Mouse (Mus musculus) limb, embryonic 14.5 days (tissue): ENCODE measurements around the gene Tbc1d8b. TPM values are rescaled to one million over a fixed set of nuclear protein-coding genes. Genes with fewer than 3 reads are reported as not detected.

ENCODE experiments used
- ATAC-seq: fragments of 200-750 bp; cut with Nextera tagmentation; 2 replicates; pipeline ENCODE4 v1.8.0; 2017; ENCODE audit warnings: low read depth, moderate number of reproducible peaks, moderate TSS enrichment; ENCODE audit not compliant: low FRiP score
- DNase-seq: peaks from one replicate; pipeline ENCODE4 v3.0.0-alpha.2; 2015; ENCODE audit warnings: low spot score
- H3K27ac ChIP-seq: fragments of 300-500 bp; sonication (generic); replicated peaks from 2 replicates; pipeline ENCODE4 v1.5.1; 2014; ENCODE audit warnings: low read depth, mild to moderate bottlenecking, low read length, moderate library complexity, mixed read lengths
- H3K27me3 ChIP-seq: fragments of 300-500 bp; sonication (generic); 2 replicates; pipeline ENCODE4 v1.6.1; 2014; ENCODE audit warnings: low read length, mixed read lengths; ENCODE audit not compliant: control insufficient read depth, insufficient read depth
- H3K36me3 ChIP-seq: fragments of 300-500 bp; sonication (generic); 2 replicates; pipeline ENCODE4 v1.6.1; 2014; ENCODE audit warnings: mild to moderate bottlenecking, low read length, moderate library complexity, mixed read lengths; ENCODE audit not compliant: control insufficient read depth, insufficient read depth
- H3K4me1 ChIP-seq: fragments of 300-500 bp; sonication (generic); 2 replicates; pipeline ENCODE4 v1.6.1; 2014; ENCODE audit warnings: antibody characterized with exemption, low read length, mixed read lengths; ENCODE audit not compliant: control insufficient read depth, insufficient read depth
- H3K4me2 ChIP-seq: fragments of 300-500 bp; sonication (generic); replicated peaks from 2 replicates; pipeline ENCODE4 v1.6.1; 2014; ENCODE audit warnings: low read depth, mild to moderate bottlenecking, low read length, moderate library complexity; ENCODE audit not compliant: severe bottlenecking
- H3K4me3 ChIP-seq: fragments of 300-500 bp; sonication (generic); replicated peaks from 2 replicates; pipeline ENCODE4 v1.5.1; 2014; ENCODE audit warnings: low read length
- H3K9ac ChIP-seq: fragments of 300-500 bp; sonication (generic); 2 replicates; pipeline ENCODE4 v1.6.1; 2014; ENCODE audit warnings: mild to moderate bottlenecking, low read depth, low read length, moderate library complexity; ENCODE audit not compliant: severe bottlenecking
- H3K9me3 ChIP-seq: fragments of 300-500 bp; sonication (generic); 2 replicates; pipeline ENCODE4 v1.6.1; 2016; ENCODE audit warnings: low read length; ENCODE audit not compliant: control insufficient read depth
- POLR2A ChIP-seq: fragments of 200-500 bp; IDR thresholded peaks from 2 replicates; pipeline ENCODE4 v1.8.0; 2012; ENCODE audit warnings: inconsistent platforms, mild to moderate bottlenecking, moderate library complexity, borderline replicate concordance; ENCODE audit not compliant: insufficient read depth, insufficient read length; ENCODE audit errors: extremely low read depth
- WGBS: fragments of 180-500 bp; shearing (Covaris S2); extraction: QIAGEN DNeasy Blood & Tissue Kit; methylation state at CpG from one replicate; pipeline ENCODE4 v1.1.7; 2014; 5-methylcytosine and 5-hydroxymethylcytosine counted together
- polyA plus RNA-seq, 2 experiments: library from polyadenylated mRNA; depleted of rRNA in 1 of 2; stranded (reverse) in 1 of 2; unstranded in 1 of 2; fragments of >200 nt; fragmentation: Nextera tagmentation in 1 of 2; extraction: Ambion mirVana in 1 of 2; gene quantifications; 2 replicates each; pipeline versions ENCODE4 v1.2.1 to v1.2.3; 2012 to 2014

Gene Tbc1d8b
- polyA plus RNA-seq, 2 experiments = 2.6 to 10.0 TPM

GRCm38 (mm10) chrX:139779401-139779800 lies 94.6 kb downstream of the Tbc1d8b start:
- ATAC-seq (no peak), DNase-seq (no peak)
- Histone ChIP-seq H3K4me2 (no peak overlapping the region), H3K27me3 (no peaks in the 10 kb centered on the region), H3K9me3 (no peaks in the 10 kb centered on the region), H3K27ac (no peak overlapping the region), H3K4me3 (no peak overlapping the region), H3K9ac (no peak overlapping the region), H3K36me3 (no peaks in the 10 kb centered on the region), H3K4me1 (no peaks in the 10 kb centered on the region)
- TF ChIP-seq POLR2A = no peak
- WGBS = 52% methylated on average over 5 of the region's 5 CpGs

DNA sequence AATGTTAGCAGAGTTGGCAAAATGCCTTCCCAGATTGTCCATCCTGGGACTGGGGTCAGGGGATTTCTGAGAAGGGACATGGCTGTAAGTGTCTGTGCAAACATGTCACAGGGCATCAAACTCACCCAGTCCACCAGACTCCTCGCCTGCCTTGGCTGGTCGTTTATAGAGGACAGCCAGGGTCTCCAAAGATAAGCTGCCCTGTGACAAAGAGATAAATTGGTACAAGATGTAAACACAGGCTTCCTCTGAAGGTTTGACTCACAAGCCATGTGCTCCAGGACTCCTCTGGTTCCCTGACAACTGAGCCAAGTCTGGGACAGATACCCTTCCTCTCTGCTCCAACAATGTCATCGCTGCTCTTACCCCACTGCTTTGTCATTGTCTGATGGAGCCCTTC lies 96.2 kb downstream of the Tbc1d8b start:
- no peak for ATAC-seq
- 42% methylated on average over 3 of the region's 3 CpGs for WGBS

DNA sequence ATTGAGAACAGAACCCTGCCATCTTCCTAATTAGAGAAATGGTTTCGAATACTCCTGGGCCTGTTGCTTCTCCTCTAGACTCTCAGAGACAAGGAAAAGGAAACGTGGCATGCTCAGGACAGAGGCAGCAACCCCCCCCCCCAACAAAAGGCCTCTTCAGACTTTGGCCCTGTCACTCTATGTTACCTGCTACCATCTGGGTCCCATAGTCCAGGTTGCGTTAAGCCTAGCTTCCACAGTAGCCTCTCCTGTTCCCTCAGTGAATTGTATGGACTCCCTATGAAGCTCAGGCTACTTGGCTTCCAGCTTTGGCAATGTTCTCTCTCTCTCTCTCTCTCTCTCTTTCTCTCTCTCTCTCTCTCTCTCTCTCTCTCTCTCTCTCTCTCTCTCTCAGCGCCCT lies 96.8 kb downstream of the Tbc1d8b start:
- DNase-seq = no peak
- H3K36me3 ChIP-seq = no peaks in the 10 kb centered on the region
- H3K4me1 ChIP-seq = no peaks in the 10 kb centered on the region
- H3K4me2 ChIP-seq = no peak overlapping the region
- no peak for ATAC-seq
- no peaks in the 10 kb centered on the region for H3K9me3 ChIP-seq
- TF ChIP-seq POLR2A = no peak
- WGBS = 75% methylated on average over 2 of the region's 4 CpGs
- no peaks in the 10 kb centered on the region; the same call in 1 of the 2 replicates for H3K27me3 ChIP-seq
- H3K27ac ChIP-seq = no peak overlapping the region
- H3K9ac ChIP-seq = no peak overlapping the region
- H3K4me3 ChIP-seq = no peak overlapping the region

More for the DNA sequence above, 96.2 kb downstream of the Tbc1d8b start:
- no peaks in the 10 kb centered on the region; the same call in 1 of the 2 replicates for H3K27me3 ChIP-seq
- no peak overlapping the region for H3K4me3 ChIP-seq
- H3K9ac ChIP-seq = no peak overlapping the region
- H3K36me3 ChIP-seq = no peaks in the 10 kb centered on the region
- no peak for TF ChIP-seq POLR2A
- no peaks in the 10 kb centered on the region for H3K9me3 ChIP-seq
- H3K4me2 ChIP-seq = no peak overlapping the region
- no peak overlapping the region for H3K27ac ChIP-seq
- no peaks in the 10 kb centered on the region for H3K4me1 ChIP-seq
- DNase-seq = no peak

GRCm38 (mm10) chrX:139782278-139783044 lies 97.7 kb downstream of the Tbc1d8b start, which contains the start of gene Ripply1:
Ripply1 (minus strand) TSS chrX:139782353.
- Histone ChIP-seq H3K27me3 (no peaks in the 10 kb centered on the region; the same call in 1 of the 2 replicates), H3K4me2 (no peak within 1 kb of the TSS), H3K4me1 (no peaks in the 10 kb centered on the region), H3K36me3 (no peaks in the 10 kb centered on the region), H3K27ac (no peak within 1 kb of the TSS), H3K4me3 (no peak within 1 kb of the TSS), H3K9me3 (no peaks in the 10 kb centered on the region), H3K9ac (no peak within 1 kb of the TSS)
- 42% methylated on average over 6 of the region's 6 CpGs for WGBS
- no peak for ATAC-seq
- DNase-seq = no peak
- no peak for TF ChIP-seq POLR2A

GRCm38 (mm10) chrX:139783045-139783422 lies 98.2 kb downstream of the Tbc1d8b start:
- TF ChIP-seq POLR2A = no peak

More at GRCm38 (mm10) chrX:139783045-139783422, 98.2 kb downstream of the Tbc1d8b start:
- WGBS = 58% methylated on average over 3 of the region's 3 CpGs
- H3K27ac ChIP-seq = no peak overlapping the region
- H3K36me3 ChIP-seq = no peaks in the 10 kb centered on the region
- H3K9ac ChIP-seq = no peak overlapping the region
- no peaks in the 10 kb centered on the region for H3K4me1 ChIP-seq
- H3K27me3 ChIP-seq = no peaks in the 10 kb centered on the region; the same call in 1 of the 2 replicates
- H3K4me2 ChIP-seq = no peak overlapping the region
- H3K9me3 ChIP-seq = no peaks in the 10 kb centered on the region
- no peak overlapping the region for H3K4me3 ChIP-seq
- DNase-seq (peak; percentile 31), ATAC-seq (no peak; the same call in 1 of the 2 replicates)
